Comparison of ENCODE assay signal across 12 mouse cellular contexts in genomic region chr3:137961736-137962385, GRCm38 (mm10). TPM values are rescaled to one million over a fixed set of nuclear protein-coding genes. Genes with fewer than 3 reads are reported as not detected.
DNase-seq lines count a peak whose midpoint lies in the region; ATAC-seq and TF ChIP-seq lines count a peak whose summit lies in the region.
"Had no signal": no experiment of that assay in that cellular context is flagged by ENCODE, and none has a peak within 500 bp of the region (broad histone marks: within the 10 kb centered on the region; RNA-seq: fewer than 3 reads in every experiment).

No protein-coding gene starts in this region.

- ATAC-seq in lung, embryonic 14.5 days (ENCODE audit: insufficient read depth): peak; percentile 54; the same call in 1 of the 2 replicates
- no peak for ATAC-seq in liver, embryonic 16.5 days (ENCODE audit: low read depth)
- ATAC-seq in monocyte, adult 5-6 weeks (replicated peaks; ENCODE audit: insufficient number of reproducible peaks, low FRiP score, low TSS enrichment, poor library complexity, severe bottlenecking): no peak
- ATAC-seq: inflammation-experienced regulatory T-cells, adult 6 months; midbrain, embryonic 16.5 days had no signal

- H3K4me1 ChIP-seq in lung, embryonic 14.5 days (ENCODE audit: insufficient read depth): no peaks in the 10 kb centered on the region
- peaks cover 25% of the 10 kb centered on the region for H3K4me1 ChIP-seq in liver, embryonic 16.5 days (ENCODE audit: control insufficient read depth, low read depth, low read length)
- H3K4me1 ChIP-seq: limb, embryonic 10.5 days had no signal

- no peak overlapping the region for H3K4me2 ChIP-seq in lung, embryonic 14.5 days
- no peak overlapping the region for H3K4me2 ChIP-seq in liver, embryonic 16.5 days (ENCODE audit: low read depth, low read length)

- 34% methylated on average over 8 of the region's 8 CpGs for WGBS in lung, embryonic 14.5 days
- WGBS in liver, embryonic 16.5 days (ENCODE audit: insufficient replicate concordance): 56% methylated on average over 8 of the region's 8 CpGs

- H3K9me3 ChIP-seq in lung, embryonic 14.5 days (ENCODE audit: low read depth, low read length): no peaks in the 10 kb centered on the region
- H3K9me3 ChIP-seq in liver, embryonic 16.5 days (replicated peaks; ENCODE audit: control insufficient read depth, low read length): no peaks in the 10 kb centered on the region
- H3K9me3 ChIP-seq: limb, embryonic 10.5 days had no signal

- no peaks in the 10 kb centered on the region for H3K27me3 ChIP-seq in lung, embryonic 14.5 days (ENCODE audit: insufficient read depth, low read length)
- no peaks in the 10 kb centered on the region for H3K27me3 ChIP-seq in liver, embryonic 16.5 days (ENCODE audit: control insufficient read depth, insufficient read depth, low read depth, low read length)

- H3K4me3 ChIP-seq in lung, embryonic 14.5 days (ENCODE audit: low read depth, low read length): no peak overlapping the region
- no peak overlapping the region for H3K4me3 ChIP-seq in liver, embryonic 16.5 days (ENCODE audit: low read depth, low read length)
- H3K4me3 ChIP-seq: limb, embryonic 10.5 days had no signal

- H3K36me3 ChIP-seq in lung, embryonic 14.5 days (ENCODE audit: insufficient read depth): no peaks in the 10 kb centered on the region
- peaks cover 8% of the 10 kb centered on the region for H3K36me3 ChIP-seq in liver, embryonic 16.5 days (ENCODE audit: control insufficient read depth, insufficient read depth)
- H3K36me3 ChIP-seq: limb, embryonic 10.5 days had no signal

- no peak for TF ChIP-seq CTCF in lung, embryonic 14.5 days (IDR thresholded peaks at IDR 0.05; ENCODE audit: low read depth)

- peak; percentile 61 for DNase-seq in adrenal gland, adult 8-10 months
- no peak for DNase-seq in adrenal gland, postnatal 4 days (ENCODE audit: low spot score in 2 of 2)
- peak; percentile 36 for DNase-seq in lung, embryonic 14.5 days
- no peak for DNase-seq in lung, postnatal 25 days (ENCODE audit: low spot score)
- peak; percentile 50 to 53 for DNase-seq in cerebellum, postnatal 10 days
- DNase-seq in urinary bladder, postnatal 10 days (ENCODE audit: low spot score): no peak
- DNase-seq: gastrocnemius, postnatal 10 days had no signal

- no peak overlapping the region for H3K27ac ChIP-seq in lung, embryonic 14.5 days (ENCODE audit: low read depth)
- H3K27ac ChIP-seq in liver, embryonic 16.5 days (ENCODE audit: low read length): peak overlapping the region; percentile 38; the same call in 1 of the 2 replicates
- H3K27ac ChIP-seq: limb, embryonic 10.5 days had no signal

- no peak overlapping the region for H3K9ac ChIP-seq in lung, embryonic 14.5 days
- H3K9ac ChIP-seq in liver, embryonic 16.5 days (ENCODE audit: low read depth, low read length): no peak overlapping the region

RNA-seq across cellular contexts. Expression of gene Dapp1, which starts 19.5 kb away (rescaled TPM):
- total RNA-seq in adrenal gland, adult 8-10 months (2022): 10 to 100 TPM in 1 of 4 experiments, 1 to 10 TPM in 3; 3.9 to 11.2 (median 7.0) TPM
- 10 to 100 TPM; 11.6 to 13.8 TPM for total RNA-seq in adrenal gland, postnatal 4 days (2021)
- 8.0 and 8.1 TPM in 2 replicates for polyA plus RNA-seq in lung, embryonic 14.5 days (2014; fragmentation: Nextera tagmentation; extraction: Ambion mirVana)
- polyA plus RNA-seq in liver, embryonic 16.5 days (2015; fragmentation: Nextera tagmentation; extraction: Ambion mirVana): 12.1 and 13.0 TPM in 2 replicates
- 99.7 to 113 TPM (median 103 TPM) in 3 replicates for total RNA-seq in monocyte, adult 5-6 weeks (2017)

RNA-seq across cellular contexts. Expression of gene Lamtor3, which starts 43.6 kb away (rescaled TPM):
- 10 to 100 TPM; 62.8 to 80.3 (median 71.5) TPM for total RNA-seq in adrenal gland, adult 8-10 months (2022)
- 10 to 100 TPM; 63.6 to 68.8 TPM for total RNA-seq in adrenal gland, postnatal 4 days (2021)
- 97.2 and 103 TPM in 2 replicates for polyA plus RNA-seq in lung, embryonic 14.5 days (2014; fragmentation: Nextera tagmentation; extraction: Ambion mirVana)
- polyA plus RNA-seq in liver, embryonic 16.5 days (2015; fragmentation: Nextera tagmentation; extraction: Ambion mirVana): 48.2 and 50.2 TPM in 2 replicates
- total RNA-seq in monocyte, adult 5-6 weeks (2017): 96.2 to 100 TPM (median 98.7 TPM) in 3 replicates

Comparison
In these comparisons a context has a peak if more than half of its experiments do, and no peak if none do; other contexts are left out.
1. DNase-seq: peak in adrenal gland, adult 8-10 months (single experiment), lung, embryonic 14.5 days (single experiment) and cerebellum, postnatal 10 days (2 of 2); none in adrenal gland, postnatal 4 days (0 of 2), lung, postnatal 25 days (single experiment) and urinary bladder, postnatal 10 days (single experiment).